Comparison of ENCODE assay signal across 9 mouse cellular contexts in genomic region chr17:37083327-37083726, GRCm38 (mm10). TPM values are rescaled to one million over a fixed set of nuclear protein-coding genes. Genes with fewer than 3 reads are reported as not detected.
A peak's percentile ranks its signal among the peaks of the same experiment; 100 is the strongest.
DNase-seq lines count a peak whose midpoint lies in the region; ATAC-seq lines count a peak whose summit lies in the region.
"Had no signal": no experiment of that assay in that cellular context is flagged by ENCODE, and none has a peak within 500 bp of the region (broad histone marks: within the 10 kb centered on the region; RNA-seq: fewer than 3 reads in every experiment).

No protein-coding gene starts in this region.

- H3K9ac ChIP-seq in embryonic facial prominence, embryonic 15.5 days: no peak overlapping the region
- H3K9ac ChIP-seq in limb, embryonic 12.5 days (replicated peaks): no peak overlapping the region
- H3K9ac ChIP-seq in midbrain, embryonic 15.5 days: no peak overlapping the region

- WGBS in embryonic facial prominence, embryonic 15.5 days: 5% methylated on average over 8 of the region's 8 CpGs
- WGBS in hindbrain, embryonic 10.5 days: 7% methylated on average over 8 of the region's 8 CpGs
- WGBS in limb, embryonic 12.5 days: 4% methylated on average over 8 of the region's 8 CpGs
- 3% methylated on average over 8 of the region's 8 CpGs for WGBS in midbrain, embryonic 15.5 days

- ATAC-seq in embryonic facial prominence, embryonic 15.5 days (ENCODE audit: insufficient number of reproducible peaks, low FRiP score, low TSS enrichment, low read depth): peak; percentile 15; the same call in 1 of the 2 replicates
- ATAC-seq in limb, embryonic 12.5 days (ENCODE audit: insufficient number of reproducible peaks, insufficient read depth, low FRiP score, low TSS enrichment, low read depth): 0 out of 2 replicates have a peak, but pooled peaks have one; percentile 33
- ATAC-seq in midbrain, embryonic 15.5 days (replicated peaks): peak; percentile 40; the same call in 1 of the 2 replicates

- no peaks in the 10 kb centered on the region for H3K9me3 ChIP-seq in embryonic facial prominence, embryonic 15.5 days (replicated peaks)
- H3K9me3 ChIP-seq in hindbrain, embryonic 10.5 days: no peaks in the 10 kb centered on the region
- H3K9me3 ChIP-seq in limb, embryonic 12.5 days: no peaks in the 10 kb centered on the region
- no peaks in the 10 kb centered on the region for H3K9me3 ChIP-seq in midbrain, embryonic 15.5 days

- peak; percentile 57 to 62 for DNase-seq in right cerebral cortex, postnatal 10 days (ENCODE audit: low spot score in 2 of 2)
- no peak for DNase-seq in right cerebral cortex, adult 18-20 months
- peak; percentile 60 to 61 for DNase-seq in adrenal gland, adult 18-20 months (ENCODE audit: low spot score in 2 of 2)
- DNase-seq in hindbrain, embryonic 10.5 days (ENCODE audit: low spot score): peak; percentile 77
- DNase-seq in testis, postnatal 10 days (ENCODE audit: low spot score): peak; percentile 73

- H3K27me3 ChIP-seq in embryonic facial prominence, embryonic 15.5 days: no peaks in the 10 kb centered on the region
- no peaks in the 10 kb centered on the region for H3K27me3 ChIP-seq in hindbrain, embryonic 10.5 days (ENCODE audit: insufficient read depth, poor library complexity, severe bottlenecking)
- no peaks in the 10 kb centered on the region for H3K27me3 ChIP-seq in limb, embryonic 12.5 days
- H3K27me3 ChIP-seq in midbrain, embryonic 15.5 days (replicated peaks): no peaks in the 10 kb centered on the region

- no peaks in the 10 kb centered on the region for H3K36me3 ChIP-seq in embryonic facial prominence, embryonic 15.5 days
- no peaks in the 10 kb centered on the region for H3K36me3 ChIP-seq in hindbrain, embryonic 10.5 days
- H3K36me3 ChIP-seq in limb, embryonic 12.5 days: no peaks in the 10 kb centered on the region
- no peaks in the 10 kb centered on the region for H3K36me3 ChIP-seq in midbrain, embryonic 15.5 days (replicated peaks)

- H3K27ac ChIP-seq in embryonic facial prominence, embryonic 15.5 days (replicated peaks): no peak overlapping the region
- H3K27ac ChIP-seq in hindbrain, embryonic 10.5 days: no peak overlapping the region
- H3K27ac ChIP-seq in limb, embryonic 12.5 days: no peak overlapping the region
- no peak overlapping the region for H3K27ac ChIP-seq in midbrain, embryonic 15.5 days

- no peaks in the 10 kb centered on the region for H3K4me1 ChIP-seq in embryonic facial prominence, embryonic 15.5 days
- H3K4me1 ChIP-seq in hindbrain, embryonic 10.5 days (replicated peaks): peaks cover 20% of the 10 kb centered on the region
- peaks cover 10% of the 10 kb centered on the region for H3K4me1 ChIP-seq in limb, embryonic 12.5 days (replicated peaks)
- H3K4me1 ChIP-seq in midbrain, embryonic 15.5 days: peaks cover 19% of the 10 kb centered on the region

- no peak overlapping the region for H3K4me3 ChIP-seq in embryonic facial prominence, embryonic 15.5 days (replicated peaks)
- no peak overlapping the region for H3K4me3 ChIP-seq in hindbrain, embryonic 10.5 days
- no peak overlapping the region for H3K4me3 ChIP-seq in limb, embryonic 12.5 days (replicated peaks)
- no peak overlapping the region for H3K4me3 ChIP-seq in midbrain, embryonic 15.5 days

- no peak overlapping the region for H3K4me2 ChIP-seq in embryonic facial prominence, embryonic 15.5 days (replicated peaks)
- H3K4me2 ChIP-seq in limb, embryonic 12.5 days: no peak overlapping the region
- no peak overlapping the region for H3K4me2 ChIP-seq in midbrain, embryonic 15.5 days

RNA-seq across cellular contexts. Expression of gene Olfr90, which starts 5.0 kb away (rescaled TPM):
- not detected for total RNA-seq in adrenal gland, adult 18-20 months (2021)
- 0.07 TPM in 1 of 2 replicates, not detected in the other for polyA plus RNA-seq in embryonic facial prominence, embryonic 15.5 days (2015; fragmentation: Nextera tagmentation; extraction: Ambion mirVana)
- polyA plus RNA-seq in hindbrain, embryonic 10.5 days (2016; fragmentation: Nextera tagmentation; extraction: Ambion mirVana): 0.08 TPM in 1 of 2 replicates, not detected in the other
- 0.08 TPM in 1 of 2 replicates, not detected in the other for polyA plus RNA-seq in limb, embryonic 12.5 days (2016; fragmentation: Nextera tagmentation; extraction: Ambion mirVana)
- 0.06 TPM in 1 of 2 replicates, not detected in the other for polyA plus RNA-seq in midbrain, embryonic 15.5 days (2015; fragmentation: Nextera tagmentation; extraction: Ambion mirVana)
- total RNA-seq: gastrocnemius, postnatal 36 days had no signal

RNA-seq across cellular contexts. Expression of gene Olfr91, which starts 14.8 kb away (rescaled TPM):
- not detected for total RNA-seq in adrenal gland, adult 18-20 months (2021)
- not detected in 2 replicates for polyA plus RNA-seq in embryonic facial prominence, embryonic 15.5 days (2015; fragmentation: Nextera tagmentation; extraction: Ambion mirVana)
- not detected in 2 replicates for polyA plus RNA-seq in hindbrain, embryonic 10.5 days (2016; fragmentation: Nextera tagmentation; extraction: Ambion mirVana)
- polyA plus RNA-seq in limb, embryonic 12.5 days (2016; fragmentation: Nextera tagmentation; extraction: Ambion mirVana): not detected in 2 replicates
- polyA plus RNA-seq in midbrain, embryonic 15.5 days (2015; fragmentation: Nextera tagmentation; extraction: Ambion mirVana): not detected in 2 replicates
- total RNA-seq: gastrocnemius, postnatal 36 days had no signal

RNA-seq across cellular contexts. Expression of gene Olfr92, which starts 36.6 kb away (rescaled TPM):
- total RNA-seq in adrenal gland, adult 18-20 months (2021): not detected
- not detected in 2 replicates for polyA plus RNA-seq in embryonic facial prominence, embryonic 15.5 days (2015; fragmentation: Nextera tagmentation; extraction: Ambion mirVana)
- polyA plus RNA-seq in hindbrain, embryonic 10.5 days (2016; fragmentation: Nextera tagmentation; extraction: Ambion mirVana): not detected in 2 replicates
- polyA plus RNA-seq in limb, embryonic 12.5 days (2016; fragmentation: Nextera tagmentation; extraction: Ambion mirVana): not detected in 2 replicates
- polyA plus RNA-seq in midbrain, embryonic 15.5 days (2015; fragmentation: Nextera tagmentation; extraction: Ambion mirVana): not detected in 2 replicates
- total RNA-seq: gastrocnemius, postnatal 36 days had no signal

RNA-seq across cellular contexts. Expression of gene Gabbr1, which starts 37.6 kb away (rescaled TPM):
- 10 to 100 TPM; 23.3 to 28.6 TPM for total RNA-seq in adrenal gland, adult 18-20 months (2021)
- polyA plus RNA-seq in embryonic facial prominence, embryonic 15.5 days (2015; fragmentation: Nextera tagmentation; extraction: Ambion mirVana): 11.5 and 15.0 TPM in 2 replicates
- 10.8 and 17.0 TPM in 2 replicates for polyA plus RNA-seq in hindbrain, embryonic 10.5 days (2016; fragmentation: Nextera tagmentation; extraction: Ambion mirVana)
- 18.0 and 18.1 TPM in 2 replicates for polyA plus RNA-seq in limb, embryonic 12.5 days (2016; fragmentation: Nextera tagmentation; extraction: Ambion mirVana)
- polyA plus RNA-seq in midbrain, embryonic 15.5 days (2015; fragmentation: Nextera tagmentation; extraction: Ambion mirVana): 86.4 and 88.8 TPM in 2 replicates
